ENCODE assay signal across 9 mouse cellular contexts in the genomic region with DNA sequence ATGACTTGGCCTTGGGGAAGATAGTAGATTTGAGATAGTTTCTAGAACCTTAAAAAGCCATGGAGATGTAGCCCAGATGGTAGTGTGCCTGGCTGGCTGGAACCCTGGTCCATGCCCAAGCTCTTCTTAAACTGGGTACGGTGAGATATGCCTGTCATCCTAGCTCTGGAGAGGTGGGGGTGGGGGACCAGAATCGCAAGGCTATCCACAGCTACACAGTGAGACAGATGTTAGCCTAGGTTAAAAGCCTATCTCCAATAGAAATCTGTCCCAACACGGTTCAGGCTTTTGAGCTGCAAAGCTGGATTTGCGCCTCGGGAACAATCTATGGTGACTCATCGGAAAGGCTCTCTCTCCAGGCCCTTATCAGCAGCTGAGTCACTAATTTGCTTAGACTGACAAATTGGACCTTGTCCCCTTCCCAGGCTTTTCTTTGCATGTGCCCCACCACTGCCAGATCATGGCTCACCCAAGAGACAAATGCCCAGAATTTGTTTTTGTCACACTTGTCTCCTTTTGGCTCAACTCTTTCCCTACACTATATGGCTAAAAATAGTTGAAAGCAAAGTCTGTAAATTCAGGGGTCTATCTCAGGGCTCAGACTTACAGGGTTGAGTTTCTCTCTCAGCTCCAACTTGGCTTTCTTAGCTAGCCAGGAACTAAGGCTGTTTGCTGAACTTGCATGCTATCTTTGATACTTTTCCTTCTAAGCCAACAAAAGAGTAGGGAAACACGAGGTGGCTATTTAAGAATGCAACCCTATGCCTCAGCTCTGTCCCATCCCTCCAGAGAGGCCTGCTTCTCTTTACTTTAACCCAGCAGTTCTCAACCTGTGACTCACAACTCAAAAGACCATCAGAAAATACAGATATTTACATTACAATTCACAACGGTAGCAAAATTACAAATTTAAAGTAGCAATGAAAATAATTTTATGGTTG. TPM values are rescaled to one million over a fixed set of nuclear protein-coding genes. Genes with fewer than 3 reads are reported as not detected.
DNase-seq lines count a peak whose midpoint lies in the region; ATAC-seq lines count a peak whose summit lies in the region.
"Had no signal": no experiment of that assay in that cellular context is flagged by ENCODE, and none has a peak within 500 bp of the region (broad histone marks: within the 10 kb centered on the region; RNA-seq: fewer than 3 reads in every experiment).

No protein-coding gene starts in this region.

- H3K36me3 ChIP-seq in liver, embryonic 16.5 days (ENCODE audit: control insufficient read depth, insufficient read depth), result no peaks in the 10 kb centered on the region

- H3K9me3 ChIP-seq in liver, embryonic 16.5 days (replicated peaks; ENCODE audit: control insufficient read depth, low read length), result no peaks in the 10 kb centered on the region

- DNase-seq in right cerebral cortex, adult 18-20 months, result peak; percentile 30
- DNase-seq in right cerebral cortex, postnatal 14 days, result no peak
- DNase-seq in heart, adult 9 months (ENCODE audit: low spot score in 2 of 2), result peak; percentile 54 to 71
- peak; percentile 84 for DNase-seq in yolk sac, embryonic 10.5 days (ENCODE audit: low spot score)
- DNase-seq in frontal cortex, adult 2 months (ENCODE audit: extremely low spot score in 1 of 2, low spot score in 1 of 2), result no peak
- DNase-seq in left cerebral cortex, adult 18-20 months (ENCODE audit: low spot score in 2 of 2), result no peak

- H3K27ac ChIP-seq in liver, embryonic 16.5 days (ENCODE audit: low read length), result no peak overlapping the region
- H3K27ac ChIP-seq: layer of hippocampus, adult 2 months had no signal

- no peaks in the 10 kb centered on the region; the same call in 1 of the 2 replicates for H3K4me1 ChIP-seq in liver, embryonic 16.5 days (ENCODE audit: control insufficient read depth, low read depth, low read length)

- WGBS in liver, embryonic 16.5 days (ENCODE audit: insufficient replicate concordance), result 34% methylated on average over 8 of the region's 8 CpGs

- H3K4me3 ChIP-seq in liver, embryonic 16.5 days (ENCODE audit: low read depth, low read length), result no peak overlapping the region
- H3K4me3 ChIP-seq: layer of hippocampus, adult 2 months had no signal

- H3K9ac ChIP-seq in liver, embryonic 16.5 days (ENCODE audit: low read depth, low read length), result no peak overlapping the region

- H3K27me3 ChIP-seq in liver, embryonic 16.5 days (ENCODE audit: control insufficient read depth, insufficient read depth, low read depth, low read length), result no peaks in the 10 kb centered on the region

- ATAC-seq in liver, embryonic 16.5 days (ENCODE audit: low read depth), result peak; percentile 58; the same call in 1 of the 2 replicates
- no peak for ATAC-seq in megakaryocyte, adult 5-6 weeks (ENCODE audit: poor library complexity, severe bottlenecking)

- H3K4me2 ChIP-seq in liver, embryonic 16.5 days (ENCODE audit: low read depth, low read length), result no peak overlapping the region

RNA-seq across cellular contexts. Expression of gene E2f6, which starts 30.3 kb away (rescaled TPM):
- 12.3 and 13.8 TPM in 2 replicates for polyA plus RNA-seq in liver, embryonic 16.5 days (2015; fragmentation: Nextera tagmentation; extraction: Ambion mirVana)
- 34.2 and 34.4 TPM in 2 replicates for total RNA-seq in megakaryocyte, adult 5-6 weeks (2015)
- total RNA-seq in megakaryocyte, adult 5-6 weeks (2017), result 28.3 and 33.8 TPM in 2 replicates
- polyA plus RNA-seq in frontal cortex, adult 2 months (2012; rRNA removed), result 37.9 and 38.1 TPM in 2 replicates
- 10 to 100 TPM; 41.7 to 42.3 TPM for total RNA-seq in left cerebral cortex, adult 18-20 months (2021)

RNA-seq across cellular contexts. Expression of gene Greb1, which starts 40.4 kb away (rescaled TPM):
- polyA plus RNA-seq in liver, embryonic 16.5 days (2015; fragmentation: Nextera tagmentation; extraction: Ambion mirVana), result 0.56 and 0.92 TPM in 2 replicates
- 0.68 TPM in 1 of 2 replicates, not detected in the other for total RNA-seq in megakaryocyte, adult 5-6 weeks (2015)
- not detected in 2 replicates for total RNA-seq in megakaryocyte, adult 5-6 weeks (2017)
- polyA plus RNA-seq in frontal cortex, adult 2 months (2012; rRNA removed), result 2.8 and 3.2 TPM in 2 replicates
- total RNA-seq in left cerebral cortex, adult 18-20 months (2021), result 1 to 10 TPM in 1 of 2 experiments, under 1 TPM in 1; 0.98 to 1.0 TPM

RNA-seq across cellular contexts. Expression of gene Rock2, which starts 53.6 kb away (rescaled TPM):
- 4.3 TPM in 2 replicates for polyA plus RNA-seq in liver, embryonic 16.5 days (2015; fragmentation: Nextera tagmentation; extraction: Ambion mirVana)
- total RNA-seq in megakaryocyte, adult 5-6 weeks (2015), result 53.0 and 63.4 TPM in 2 replicates
- total RNA-seq in megakaryocyte, adult 5-6 weeks (2017), result 65.0 and 75.9 TPM in 2 replicates
- polyA plus RNA-seq in frontal cortex, adult 2 months (2012; rRNA removed), result 39.7 and 42.3 TPM in 2 replicates
- total RNA-seq in left cerebral cortex, adult 18-20 months (2021), result 100 to 1,000 TPM; 148 to 161 TPM

Comparison
In these comparisons a context has a peak if more than half of its experiments do, and no peak if none do; other contexts are left out.
1. DNase-seq: peak in right cerebral cortex, adult 18-20 months (single experiment), heart, adult 9 months (2 of 2) and yolk sac, embryonic 10.5 days (single experiment); none in right cerebral cortex, postnatal 14 days (single experiment), frontal cortex, adult 2 months (0 of 2) and left cerebral cortex, adult 18-20 months (0 of 2).